Mouse (Mus musculus) G1E (cell line): Measurements from ENCODE around the gene Gabrr2. TPM values are rescaled to one million over a fixed set of nuclear protein-coding genes. Genes with fewer than 3 reads are reported as not detected.

Experiments
- ATAC-seq: 2 replicates; pipeline ENCODE4 v1.8.0; 2016; ENCODE audit warnings: mild to moderate bottlenecking; ENCODE audit not compliant: insufficient number of reproducible peaks, poor library complexity, low FRiP score, severe bottlenecking; ENCODE audit errors: extremely low read depth
- DNase-seq: peaks from one replicate; pipeline ENCODE4 v3.0.0; 2012; ENCODE audit warnings: low spot score
- H3K27me3 ChIP-seq: 2 replicates; pipeline ENCODE4 v1.6.1; 2012; ENCODE audit warnings: mild to moderate bottlenecking, low read length, inconsistent platforms; ENCODE audit not compliant: insufficient read depth
- H3K36me3 ChIP-seq: replicated peaks from 2 replicates; pipeline ENCODE3; 2012; ENCODE audit warnings: mild to moderate bottlenecking, inconsistent platforms
- H3K4me1 ChIP-seq: 2 replicates; pipeline ENCODE4 v1.6.1; 2012; ENCODE audit warnings: low read depth, low read length, inconsistent platforms, mixed read lengths; ENCODE audit not compliant: insufficient read depth
- H3K4me3 ChIP-seq: 2 replicates; pipeline ENCODE4 v1.5.1; 2012; ENCODE audit warnings: low read depth, mild to moderate bottlenecking, inconsistent platforms, low read length, moderate library complexity, mixed read lengths
- H3K9me3 ChIP-seq: replicated peaks from 2 replicates; pipeline ENCODE4 v1.6.1; 2012; ENCODE audit warnings: inconsistent platforms
- CTCF ChIP-seq: IDR thresholded peaks from 2 replicates; pipeline ENCODE4 v1.5.1; 2012; ENCODE audit warnings: low read depth, low read length, inconsistent platforms, mixed read lengths
- GATA1 ChIP-seq: IDR thresholded peaks from 2 replicates; pipeline ENCODE4 v1.6.1; 2012; ENCODE audit warnings: borderline replicate concordance, low read length, inconsistent platforms, mixed read lengths
- GATA2 ChIP-seq: IDR thresholded peaks from 2 replicates; pipeline ENCODE4 v1.6.1; 2012; ENCODE audit warnings: low read depth, low read length, inconsistent platforms, borderline replicate concordance
- POLR2AphosphoS5 ChIP-seq: IDR thresholded peaks from 2 replicates; pipeline ENCODE4 v1.6.1; 2012; ENCODE audit warnings: low read depth, low read length, inconsistent platforms; ENCODE audit not compliant: insufficient replicate concordance
- TAL1 ChIP-seq: conservative IDR thresholded peaks from 2 replicates; pipeline ENCODE4 v1.6.1; 2012; ENCODE audit warnings: low read depth, low read length, inconsistent platforms, mixed read lengths
- polyA plus RNA-seq: library from polyadenylated mRNA; stranded (reverse); fragments of >175 nt; gene quantifications from 2 replicates; pipeline ENCODE4 v1.2.3, GENCODE M21; 2012
- total RNA-seq, 2 experiments: library from RNA; stranded (forward) in 1 of 2; stranded (reverse) in 1 of 2; fragments of 200-1000 nt in 1 of 2; fragments of >200 nt in 1 of 2; fragmentation: Nextera tagmentation in 1 of 2; gene quantifications; 2 replicates each; pipeline ENCODE4 v1.2.3; 2014 to 2017

Gene Gabrr2
- total and polyA plus RNA-seq, 3 experiments, result 0.22 TPM; not detected in 2

DNA sequence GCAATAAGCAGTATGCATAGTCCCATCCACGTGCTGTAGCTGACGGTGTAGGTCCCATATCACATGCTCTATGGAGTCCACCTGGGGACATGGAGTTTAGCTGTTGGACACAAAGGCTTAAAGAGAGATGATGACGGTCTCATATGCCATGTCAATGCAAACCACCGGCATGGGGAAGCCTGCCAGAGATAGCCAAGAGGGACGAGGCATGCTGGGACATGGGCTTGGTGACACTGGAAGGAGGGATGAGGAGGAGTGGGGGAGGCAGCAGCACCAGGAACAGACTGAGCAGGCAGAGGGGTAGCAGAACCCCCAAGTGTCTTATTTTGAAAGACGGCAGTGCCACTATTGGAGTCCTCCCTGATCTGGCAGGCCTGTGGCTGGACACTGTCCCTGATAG lies 5.0 kb downstream of the Gabrr2 start:
- DNase-seq, result no peak
- TF ChIP-seq CTCF (no peak), TAL1 (no peak), GATA2 (no peak), POLR2AphosphoS5 (no peak), GATA1 (no peak)
- no peak for ATAC-seq

DNA sequence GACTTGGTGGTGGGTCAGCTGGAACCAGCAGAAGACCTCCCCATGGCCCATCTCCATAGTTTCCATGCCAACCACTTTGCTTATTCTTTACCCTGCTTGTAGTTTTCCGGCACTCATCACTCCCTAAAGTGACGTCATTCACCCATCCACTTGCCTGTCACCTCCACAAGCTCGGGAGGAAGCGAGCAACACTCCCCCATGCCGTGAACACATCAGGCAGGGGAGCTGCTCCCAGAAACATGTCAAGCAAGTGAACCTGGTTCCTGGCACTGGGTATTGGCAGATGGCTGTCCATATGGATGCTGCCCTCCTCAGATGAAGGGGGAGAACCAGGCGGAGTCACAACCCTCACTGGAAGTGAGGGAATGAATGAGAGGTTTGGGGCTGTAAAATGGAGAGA lies 6.1 kb downstream of the Gabrr2 start:
- ATAC-seq, result no peak
- no peak for TF ChIP-seq GATA1
- no peak for TF ChIP-seq POLR2AphosphoS5
- no peak for TF ChIP-seq TAL1
- TF ChIP-seq CTCF, result no peak
- TF ChIP-seq GATA2, result no peak

More for the DNA sequence above, 5.0 kb downstream of the Gabrr2 start:
- no peak overlapping the region for H3K4me3 ChIP-seq
- no peaks in the 10 kb centered on the region for H3K9me3 ChIP-seq
- H3K27me3 ChIP-seq, result peaks cover 11% of the 10 kb centered on the region; the same call in 1 of the 2 replicates
- H3K4me1 ChIP-seq, result peaks cover 1% of the 10 kb centered on the region; the same call in 1 of the 2 replicates
- no peaks in the 10 kb centered on the region for H3K36me3 ChIP-seq

DNA sequence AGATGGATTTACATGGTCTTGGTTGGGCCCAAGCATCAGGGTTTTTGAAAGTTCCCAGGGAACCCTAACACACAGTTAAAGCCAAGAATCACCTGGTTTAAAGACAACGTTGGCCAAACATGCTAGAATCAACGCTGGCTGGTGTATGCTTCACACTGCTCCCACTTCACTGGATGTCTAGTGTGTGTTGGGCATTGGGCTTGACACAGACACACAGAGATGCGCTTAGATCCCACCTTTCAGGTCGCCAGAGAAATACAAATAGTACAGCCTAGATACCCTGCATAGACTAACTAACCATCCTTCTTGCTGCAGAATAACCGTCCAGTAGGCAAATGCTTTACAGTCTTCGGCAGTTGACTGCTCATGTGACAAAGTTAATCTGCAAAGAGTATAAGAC lies 7.5 kb downstream of the Gabrr2 start:
- peaks cover 7% of the 10 kb centered on the region; the same call in 1 of the 2 replicates for H3K27me3 ChIP-seq
- no peak overlapping the region for H3K4me3 ChIP-seq
- DNase-seq, result no peak
- ATAC-seq, result no peak
- H3K4me1 ChIP-seq, result peaks cover 5% of the 10 kb centered on the region; the same call in 1 of the 2 replicates
- H3K36me3 ChIP-seq, result no peaks in the 10 kb centered on the region
- H3K9me3 ChIP-seq, result no peaks in the 10 kb centered on the region
- TF ChIP-seq TAL1 (no peak), GATA1 (no peak), CTCF (no peak), POLR2AphosphoS5 (no peak), GATA2 (no peak)

More for the DNA sequence above, 6.1 kb downstream of the Gabrr2 start:
- DNase-seq, result no peak
- H3K27me3 ChIP-seq, result peaks cover 7% of the 10 kb centered on the region; the same call in 1 of the 2 replicates
- H3K4me1 ChIP-seq, result peaks cover 5% of the 10 kb centered on the region; the same call in 1 of the 2 replicates
- H3K36me3 ChIP-seq, result no peaks in the 10 kb centered on the region
- H3K9me3 ChIP-seq, result no peaks in the 10 kb centered on the region
- no peak overlapping the region for H3K4me3 ChIP-seq

DNA sequence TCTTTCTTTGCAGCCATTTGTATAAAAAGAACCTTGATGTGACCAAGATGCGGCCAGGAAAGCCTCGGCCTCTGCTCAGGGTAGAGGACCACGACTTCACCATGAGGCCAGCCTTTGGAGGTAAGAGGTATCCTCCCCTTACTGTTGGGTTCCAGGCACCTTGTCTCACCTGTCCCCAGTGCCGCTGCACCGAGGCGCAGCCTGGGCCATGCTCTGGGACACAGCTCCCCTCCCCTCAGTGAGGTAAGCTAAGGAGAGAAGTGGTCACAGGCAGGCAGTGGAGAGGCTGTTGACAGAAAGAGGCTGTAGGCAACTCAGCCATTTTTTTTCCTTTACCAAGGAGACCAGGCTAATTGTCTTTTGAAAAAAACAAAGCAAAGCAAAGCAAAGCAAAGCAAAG lies 8.5 kb downstream of the Gabrr2 start:
- no peak for ATAC-seq
- Histone ChIP-seq H3K9me3 (no peaks in the 10 kb centered on the region), H3K4me1 (peaks cover 5% of the 10 kb centered on the region; the same call in 1 of the 2 replicates), H3K27me3 (peaks cover 6% of the 10 kb centered on the region; the same call in 1 of the 2 replicates), H3K4me3 (no peak overlapping the region), H3K36me3 (no peaks in the 10 kb centered on the region)
- TF ChIP-seq POLR2AphosphoS5, result no peak
- DNase-seq, result no peak

DNA sequence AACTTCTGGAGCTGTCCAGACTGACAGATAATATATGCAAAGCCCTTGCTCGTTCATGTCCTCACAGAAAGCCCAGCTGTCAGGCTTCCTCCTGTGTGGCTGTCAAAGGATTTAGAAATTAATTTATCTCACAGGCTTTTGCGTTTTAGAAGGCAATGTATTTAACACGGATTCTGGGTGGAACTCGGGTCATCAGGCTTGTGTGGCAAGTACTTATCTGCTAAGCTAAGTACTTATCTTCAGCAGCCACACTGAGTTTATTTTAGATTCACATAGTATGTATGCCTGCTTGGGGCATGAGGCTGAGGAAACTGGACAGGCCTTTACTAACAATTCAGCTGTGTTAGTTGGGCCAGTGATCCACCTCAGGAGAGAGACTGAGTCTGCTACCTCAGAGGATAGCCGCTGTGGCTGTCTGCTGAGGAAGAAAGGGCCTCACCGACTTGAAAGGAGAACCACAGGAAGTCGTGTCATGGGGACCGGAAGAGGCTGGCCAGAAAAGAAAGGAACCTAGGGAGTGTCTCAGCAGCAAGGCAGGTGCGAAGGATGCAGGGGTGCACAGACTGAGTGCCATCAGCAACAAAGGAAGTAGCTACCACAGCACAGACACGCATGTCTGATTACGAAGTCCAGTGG lies 9.8 kb downstream of the Gabrr2 start:
- Histone ChIP-seq H3K4me1 (peaks cover 5% of the 10 kb centered on the region; the same call in 1 of the 2 replicates), H3K27me3 (peaks cover 5% of the 10 kb centered on the region; the same call in 1 of the 2 replicates), H3K4me3 (no peak overlapping the region), H3K9me3 (no peaks in the 10 kb centered on the region), H3K36me3 (no peaks in the 10 kb centered on the region)
- TF ChIP-seq POLR2AphosphoS5, result no peak
- TF ChIP-seq CTCF, result no peak
- no peak for TF ChIP-seq GATA2
- TF ChIP-seq TAL1, result no peak
- TF ChIP-seq GATA1, result no peak
- DNase-seq (no peak), ATAC-seq (no peak)

DNA sequence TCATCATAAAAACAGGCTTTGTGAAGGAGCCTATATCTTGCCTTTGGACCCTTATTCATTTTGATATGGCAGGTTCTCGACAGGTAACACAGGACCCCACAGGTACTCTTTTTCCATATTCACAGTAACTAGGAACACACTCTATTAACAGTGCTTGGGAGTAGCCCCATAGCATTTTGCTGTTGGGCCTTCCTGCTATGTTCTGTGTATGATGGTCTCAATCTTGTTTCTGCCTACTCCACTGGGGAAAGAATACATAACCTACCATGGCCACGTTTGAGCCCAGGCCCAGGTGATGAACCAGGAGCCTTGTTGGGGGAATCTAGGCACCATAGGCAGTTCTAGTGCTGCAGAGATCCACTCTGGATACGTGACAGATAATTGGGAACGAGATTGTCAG lies 11.6 kb downstream of the Gabrr2 start:
- H3K4me1 ChIP-seq, result peaks cover 5% of the 10 kb centered on the region; the same call in 1 of the 2 replicates
- no peaks in the 10 kb centered on the region for H3K36me3 ChIP-seq
- ATAC-seq (no peak), DNase-seq (no peak)
- H3K27me3 ChIP-seq, result peaks cover 7% of the 10 kb centered on the region; the same call in 1 of the 2 replicates
- no peaks in the 10 kb centered on the region for H3K9me3 ChIP-seq
- TF ChIP-seq TAL1, result no peak
- TF ChIP-seq POLR2AphosphoS5, result no peak
- no peak for TF ChIP-seq GATA2
- H3K4me3 ChIP-seq, result no peak overlapping the region
